Mouse (Mus musculus): Measurements from ENCODE around the gene Sdhd. TPM values are rescaled to one million over a fixed set of nuclear protein-coding genes. Genes with fewer than 3 reads are reported as not detected.

Sdhd gene
- polyA plus RNA-seq, 1 experiment from 2014 or later: 274 TPM

DNA sequence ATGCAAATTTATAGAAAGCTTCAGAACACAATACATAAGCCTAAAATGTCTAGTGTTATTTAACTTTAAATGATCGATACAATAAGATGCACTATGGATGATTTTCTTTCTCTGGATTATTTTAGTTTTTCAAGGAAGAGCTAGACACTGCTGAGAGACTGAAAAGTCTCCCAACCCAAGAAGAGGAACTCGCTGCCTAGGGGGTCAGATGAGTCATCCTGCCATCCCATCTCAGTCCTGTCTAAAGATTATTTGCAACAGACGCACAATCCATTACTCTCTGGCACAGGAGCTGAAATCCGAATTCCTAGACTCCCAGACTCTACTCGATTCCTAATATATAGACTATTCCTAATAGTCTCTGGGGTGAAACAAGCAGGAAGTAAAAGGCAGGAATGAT lies 51.4 kb downstream of the Sdhd start:
- H3K4me3 ChIP-seq (ENCODE audit: low read depth, low read length): no peak overlapping the region
- H3K9ac ChIP-seq (ENCODE audit: low read length): no peak overlapping the region
- no peaks in the 10 kb centered on the region for H3K27me3 ChIP-seq (ENCODE audit: control insufficient read depth, insufficient read depth, low read length)
- ATAC-seq (ENCODE audit: low FRiP score) (no peak), DNase-seq (ENCODE audit: low spot score, missing footprints) (no peak)
- no peaks in the 10 kb centered on the region for H3K36me3 ChIP-seq (ENCODE audit: control insufficient read depth, insufficient read depth, low read length)
- peaks cover 12% of the 10 kb centered on the region; the same call in 1 of the 2 replicates for H3K4me1 ChIP-seq (ENCODE audit: control insufficient read depth, insufficient read depth, low read length)
- H3K27ac ChIP-seq (ENCODE audit: low read depth, low read length): no peak overlapping the region
- no peaks in the 10 kb centered on the region for H3K9me3 ChIP-seq (ENCODE audit: control insufficient read depth, low read length)
- WGBS: 83% methylated on average over 5 of the region's 5 CpGs
- H3K4me2 ChIP-seq: no peak overlapping the region

DNA sequence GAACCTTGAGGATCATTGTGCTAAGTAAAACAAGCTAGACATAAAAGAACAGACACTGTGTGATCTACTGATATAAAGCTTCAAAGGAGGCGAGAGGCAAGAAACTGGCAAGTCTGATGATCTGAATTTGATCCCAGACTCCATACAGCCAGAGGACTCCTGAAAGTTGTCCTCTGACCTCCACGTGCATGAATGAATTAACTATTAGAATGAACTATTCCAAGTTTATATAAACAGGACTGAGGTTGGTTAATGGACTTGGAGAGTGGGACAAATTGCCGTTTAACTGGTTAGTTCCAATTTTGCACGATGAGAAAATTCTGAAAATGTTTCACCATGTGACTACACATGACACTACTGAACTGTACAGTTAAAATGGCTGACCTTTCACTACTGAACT lies 54.7 kb downstream of the Sdhd start:
- Histone ChIP-seq H3K4me3 (ENCODE audit: low read depth, low read length) (no peak overlapping the region), H3K9ac (ENCODE audit: low read length) (no peak overlapping the region), H3K27me3 (ENCODE audit: control insufficient read depth, insufficient read depth, low read length) (no peaks in the 10 kb centered on the region), H3K4me1 (ENCODE audit: control insufficient read depth, insufficient read depth, low read length) (no peaks in the 10 kb centered on the region; the same call in 1 of the 2 replicates), H3K27ac (ENCODE audit: low read depth, low read length) (no peak overlapping the region), H3K36me3 (ENCODE audit: control insufficient read depth, insufficient read depth, low read length) (no peaks in the 10 kb centered on the region), H3K9me3 (ENCODE audit: control insufficient read depth, low read length) (no peaks in the 10 kb centered on the region), H3K4me2 (no peak overlapping the region)
- DNase-seq (ENCODE audit: low spot score, missing footprints) (no peak), ATAC-seq (ENCODE audit: low FRiP score) (no peak)
- WGBS: 84% methylated on average over 4 of the region's 4 CpGs

DNA sequence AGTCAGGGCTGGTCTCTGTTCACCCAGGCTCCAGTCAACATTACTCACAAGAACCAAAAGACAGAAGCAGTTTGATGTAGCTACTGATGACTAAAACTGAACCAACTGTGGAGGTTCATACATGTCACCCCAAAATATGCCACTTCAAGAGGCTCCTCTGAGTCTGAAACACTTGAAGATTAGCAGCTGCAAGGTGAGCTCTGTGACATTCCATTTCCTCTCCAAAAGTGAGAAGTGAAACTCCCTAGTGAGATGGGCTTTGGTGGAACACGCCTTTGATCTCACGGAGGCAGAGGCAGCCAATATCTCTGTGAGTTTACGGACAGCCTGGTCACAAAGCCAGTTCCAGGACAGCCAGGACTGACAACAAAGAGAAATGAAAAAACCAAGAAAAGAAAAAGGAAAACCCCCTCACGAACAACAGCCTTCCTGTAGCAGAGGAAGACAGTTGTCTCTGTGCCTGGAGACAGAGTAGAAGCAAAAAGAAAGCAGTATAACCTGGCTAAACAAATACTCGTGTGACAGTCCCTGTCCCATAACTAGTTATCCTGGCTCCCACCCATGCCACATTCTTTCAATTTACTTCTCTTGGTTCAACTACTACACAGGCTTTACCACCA lies 55.6 kb downstream of the Sdhd start:
- WGBS: 57% methylated on average over 5 of the region's 5 CpGs
- no peaks in the 10 kb centered on the region for H3K4me1 ChIP-seq (ENCODE audit: control insufficient read depth, insufficient read depth, low read length)
- no peak overlapping the region for H3K27ac ChIP-seq (ENCODE audit: low read depth, low read length)
- H3K27me3 ChIP-seq (ENCODE audit: control insufficient read depth, insufficient read depth, low read length): no peaks in the 10 kb centered on the region
- no peaks in the 10 kb centered on the region for H3K36me3 ChIP-seq (ENCODE audit: control insufficient read depth, insufficient read depth, low read length)
- H3K4me2 ChIP-seq: no peak overlapping the region
- DNase-seq (ENCODE audit: low spot score, missing footprints) (no peak), ATAC-seq (ENCODE audit: low FRiP score) (no peak)
- no peaks in the 10 kb centered on the region for H3K9me3 ChIP-seq (ENCODE audit: control insufficient read depth, low read length)
- no peak overlapping the region for H3K4me3 ChIP-seq (ENCODE audit: low read depth, low read length)
- no peak overlapping the region for H3K9ac ChIP-seq (ENCODE audit: low read length)

Other genes starting within 250 kb of the Sdhd start
- 0.52 and 0.78 TPM in 2 replicates for gene Plet1, start 109.3 kb downstream of the Sdhd start, polyA plus RNA-seq (2014; fragmentation: Nextera tagmentation; extraction: Ambion mirVana)
- gene Pts, start 75.1 kb downstream of the Sdhd start, polyA plus RNA-seq (2014; fragmentation: Nextera tagmentation; extraction: Ambion mirVana): 76.8 and 88.0 TPM in 2 replicates
- 20.6 and 23.2 TPM in 2 replicates for gene Il18, start 49.0 kb downstream of the Sdhd start, polyA plus RNA-seq (2014; fragmentation: Nextera tagmentation; extraction: Ambion mirVana)
- 0.29 and 0.40 TPM in 2 replicates for gene Bco2, start 48.6 kb downstream of the Sdhd start, polyA plus RNA-seq (2014; fragmentation: Nextera tagmentation; extraction: Ambion mirVana)
- 0.26 and 0.33 TPM in 2 replicates for gene Tex12, start 42.5 kb downstream of the Sdhd start, polyA plus RNA-seq (2014; fragmentation: Nextera tagmentation; extraction: Ambion mirVana)
- 333 and 369 TPM in 2 replicates for gene Timm8b, start 98 bp upstream of the Sdhd start, polyA plus RNA-seq (2014; fragmentation: Nextera tagmentation; extraction: Ambion mirVana)
- 6.6 and 7.5 TPM in 2 replicates for gene Pih1d2, start 13.5 kb upstream of the Sdhd start, polyA plus RNA-seq (2014; fragmentation: Nextera tagmentation; extraction: Ambion mirVana)
- 25.5 and 26.2 TPM in 2 replicates for gene Nkapd1, start 13.7 kb upstream of the Sdhd start, polyA plus RNA-seq (2014; fragmentation: Nextera tagmentation; extraction: Ambion mirVana)
- gene Dlat, start 56.0 kb upstream of the Sdhd start, polyA plus RNA-seq (2014; fragmentation: Nextera tagmentation; extraction: Ambion mirVana): 63.5 and 66.4 TPM in 2 replicates
- gene Dixdc1, start 135.7 kb upstream of the Sdhd start, polyA plus RNA-seq (2014; fragmentation: Nextera tagmentation; extraction: Ambion mirVana): 18.5 and 22.9 TPM in 2 replicates
- gene 2310030G06Rik, start 142.7 kb upstream of the Sdhd start, polyA plus RNA-seq (2014; fragmentation: Nextera tagmentation; extraction: Ambion mirVana): 0.88 and 1.2 TPM in 2 replicates
- gene Cryab, start 147.5 kb upstream of the Sdhd start, polyA plus RNA-seq (2014; fragmentation: Nextera tagmentation; extraction: Ambion mirVana): 5.3 and 6.1 TPM in 2 replicates
- 0.48 and 0.81 TPM in 2 replicates for gene Hspb2, start 148.5 kb upstream of the Sdhd start, polyA plus RNA-seq (2014; fragmentation: Nextera tagmentation; extraction: Ambion mirVana)
- 11.4 and 12.0 TPM in 2 replicates for gene Fdxacb1, start 164.4 kb upstream of the Sdhd start, polyA plus RNA-seq (2014; fragmentation: Nextera tagmentation; extraction: Ambion mirVana)
- gene Alg9, start 171.2 kb upstream of the Sdhd start, polyA plus RNA-seq (2014; fragmentation: Nextera tagmentation; extraction: Ambion mirVana): 34.1 and 34.4 TPM in 2 replicates
- gene 1110032A03Rik, start 171.7 kb upstream of the Sdhd start, polyA plus RNA-seq (2014; fragmentation: Nextera tagmentation; extraction: Ambion mirVana): 37.2 and 37.7 TPM in 2 replicates
- gene Ppp2r1b, start 241.5 kb upstream of the Sdhd start, polyA plus RNA-seq (2014; fragmentation: Nextera tagmentation; extraction: Ambion mirVana): 114 and 126 TPM in 2 replicates

All from midbrain, embryonic 11.5 days (tissue).